Mouse (Mus musculus): ENCODE results near the gene H2-K1. TPM values are rescaled to one million over a fixed set of nuclear protein-coding genes. Genes with fewer than 3 reads are reported as not detected.
"Not testable (repeated sequence)": the region's sequence is repeated elsewhere in the genome, so short reads cannot be mapped to it uniquely, and the experiment has no call there.

The H2-K1 gene
- polyA plus RNA-seq, 1 experiment from 2014 or later = 130 TPM

DNA sequence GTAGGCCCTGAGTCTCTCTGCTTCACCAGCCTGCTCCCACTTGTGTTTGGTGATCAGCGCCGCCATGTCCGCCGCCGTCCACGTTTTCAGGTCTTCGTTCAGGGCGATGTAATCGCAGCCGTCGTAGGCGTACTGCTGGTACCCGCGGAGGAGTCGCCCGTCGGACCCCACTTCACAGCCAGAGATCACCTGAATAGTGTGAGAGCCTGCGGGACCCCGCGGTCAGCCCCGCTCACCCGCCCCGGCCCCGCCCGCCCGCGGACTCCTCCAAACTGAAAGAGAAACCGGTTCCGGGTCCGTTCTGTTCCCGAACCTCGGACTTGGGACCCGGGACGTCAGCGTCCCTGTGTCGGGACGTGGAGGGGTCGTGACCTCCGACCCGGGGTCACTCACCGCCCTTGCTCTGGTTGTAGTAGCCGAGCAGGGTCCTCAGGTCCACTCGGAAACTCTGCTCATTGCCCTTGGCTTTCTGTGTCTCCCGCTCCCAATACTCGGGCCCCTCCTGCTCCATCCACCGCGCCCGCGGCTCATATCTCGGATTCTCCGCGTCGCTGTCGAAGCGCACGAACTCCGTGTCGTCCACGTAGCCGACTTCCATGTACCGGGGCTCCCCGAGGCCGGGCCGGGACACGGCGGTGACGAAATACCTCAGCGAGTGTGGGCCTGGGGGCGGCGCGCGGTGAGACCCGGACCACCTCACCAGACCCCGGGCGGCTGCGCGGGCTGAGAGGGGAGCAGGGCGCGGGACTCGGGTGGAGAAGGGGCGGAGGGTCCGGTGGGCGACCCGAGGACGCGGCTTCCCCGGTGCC is 602 bp downstream of the H2-K1 start:
- Histone ChIP-seq H3K9ac (ENCODE audit: low read length) (peak overlapping the region; percentile 71), H3K9me3 (ENCODE audit: control insufficient read depth, low read length) (no peaks in the 10 kb centered on the region), H3K4me1 (replicated peaks; ENCODE audit: control insufficient read depth, insufficient read depth) (0 out of 2 replicates have a peak, but pooled peaks cover 2% of the 10 kb centered on the region), H3K4me2 (replicated peaks; ENCODE audit: low read depth) (peak overlapping the region; percentile 100), H3K36me3 (ENCODE audit: control insufficient read depth, insufficient read depth, low read length) (no peaks in the 10 kb centered on the region), H3K27me3 (ENCODE audit: control insufficient read depth, insufficient read depth, low read length) (no peaks in the 10 kb centered on the region), H3K27ac (replicated peaks) (no peak overlapping the region; the same call in 1 of the 2 replicates), H3K4me3 (ENCODE audit: low read depth, low read length) (peak overlapping the region; percentile 63)
- ATAC-seq (ENCODE audit: low FRiP score, low TSS enrichment) = peak; percentile 41
- TF ChIP-seq CTCF (IDR thresholded peaks at IDR 0.05; ENCODE audit: low read depth) (no peak), EP300 (optimal IDR thresholded peaks at IDR 0.05) (no peak)
- 2% methylated on average over 81 of the region's 87 CpGs for WGBS
- peak; percentile 62 for DNase-seq (ENCODE audit: low spot score)

GRCm38 (mm10) chr17:33998697-33999096 is 1.4 kb downstream of the H2-K1 start:
- not testable (repeated sequence) for H3K4me2 ChIP-seq (replicated peaks; ENCODE audit: low read depth); DNase-seq (ENCODE audit: low spot score); H3K9ac ChIP-seq (ENCODE audit: low read length); H3K36me3 ChIP-seq (ENCODE audit: control insufficient read depth, insufficient read depth, low read length); H3K27me3 ChIP-seq (ENCODE audit: control insufficient read depth, insufficient read depth, low read length); H3K4me3 ChIP-seq (ENCODE audit: low read depth, low read length); H3K4me1 ChIP-seq (replicated peaks; ENCODE audit: control insufficient read depth, insufficient read depth); ATAC-seq (ENCODE audit: low FRiP score, low TSS enrichment); H3K9me3 ChIP-seq (ENCODE audit: control insufficient read depth, low read length); H3K27ac ChIP-seq (replicated peaks)
- 46% methylated on average over 5 of the region's 5 CpGs for WGBS

DNA sequence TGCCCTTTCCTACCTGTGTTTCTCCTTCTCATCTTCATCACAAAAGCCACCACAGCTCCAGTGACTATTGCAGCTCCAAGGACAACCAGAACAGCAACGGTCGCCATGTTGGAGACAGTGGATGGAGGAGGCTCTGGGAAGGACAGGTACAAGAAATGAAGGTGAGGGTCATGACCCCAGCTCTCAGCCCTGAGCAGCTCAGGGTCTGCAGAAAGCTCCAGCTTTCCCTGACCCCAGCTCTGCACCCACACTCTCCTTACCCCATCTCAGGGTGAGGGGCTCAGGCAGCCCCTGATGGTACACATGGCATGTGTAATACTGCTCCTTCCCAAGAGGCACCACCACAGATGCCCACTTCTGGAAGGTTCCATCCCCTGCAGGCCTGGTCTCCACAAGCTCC is 3.1 kb downstream of the H2-K1 start:
- H3K27me3 ChIP-seq (ENCODE audit: control insufficient read depth, insufficient read depth, low read length); H3K4me3 ChIP-seq (ENCODE audit: low read depth, low read length); H3K9ac ChIP-seq (ENCODE audit: low read length); H3K4me1 ChIP-seq (replicated peaks; ENCODE audit: control insufficient read depth, insufficient read depth); H3K4me2 ChIP-seq (replicated peaks; ENCODE audit: low read depth); H3K27ac ChIP-seq (replicated peaks); ATAC-seq (ENCODE audit: low FRiP score, low TSS enrichment); H3K9me3 ChIP-seq (ENCODE audit: control insufficient read depth, low read length); H3K36me3 ChIP-seq (ENCODE audit: control insufficient read depth, insufficient read depth, low read length); DNase-seq (ENCODE audit: low spot score): not testable (repeated sequence)
- WGBS = 96% methylated on average over 2 of the region's 2 CpGs

- DNase-seq (ENCODE audit: low spot score) (no peak), ATAC-seq (ENCODE audit: low FRiP score, low TSS enrichment) (no peak)
- H3K27me3 ChIP-seq (ENCODE audit: control insufficient read depth, insufficient read depth, low read length) = no peaks in the 10 kb centered on the region
- no peaks in the 10 kb centered on the region for H3K36me3 ChIP-seq (ENCODE audit: control insufficient read depth, insufficient read depth, low read length)
- H3K4me3 ChIP-seq (ENCODE audit: low read depth, low read length) = no peak overlapping the region
- 34% methylated on average over 3 of the region's 3 CpGs for WGBS
- TF ChIP-seq CTCF (IDR thresholded peaks at IDR 0.05; ENCODE audit: low read depth) (no peak), EP300 (optimal IDR thresholded peaks at IDR 0.05) (no peak)
- H3K27ac ChIP-seq (replicated peaks) = no peak overlapping the region
- H3K4me1 ChIP-seq (replicated peaks; ENCODE audit: control insufficient read depth, insufficient read depth) = 0 out of 2 replicates have a peak, but pooled peaks cover 2% of the 10 kb centered on the region
- H3K9me3 ChIP-seq (ENCODE audit: control insufficient read depth, low read length) = no peaks in the 10 kb centered on the region
- no peak overlapping the region for H3K9ac ChIP-seq (ENCODE audit: low read length)
- H3K4me2 ChIP-seq (replicated peaks; ENCODE audit: low read depth) = no peak overlapping the region
Observed at GRCm38 (mm10) chr17:33995651-33996050, 4.5 kb downstream of the H2-K1 start.

DNA sequence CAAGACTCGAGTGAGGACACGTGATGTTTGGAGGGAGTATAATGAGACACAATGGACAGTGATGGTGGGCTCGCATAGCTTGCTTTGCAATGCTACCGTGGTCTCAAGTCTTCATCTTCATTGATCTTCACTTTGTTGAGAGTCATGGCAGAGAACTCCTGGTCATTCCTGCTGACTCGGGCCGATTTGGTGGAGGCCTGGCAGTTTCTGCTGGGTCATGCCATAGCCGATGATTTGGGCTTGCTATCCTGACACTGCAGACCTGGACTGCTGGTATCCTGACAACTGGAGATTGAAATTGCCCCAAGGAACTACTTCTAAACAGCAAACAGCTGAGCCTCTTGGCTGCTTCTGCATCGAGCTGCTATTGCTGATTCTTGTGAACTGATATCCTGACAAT is 5.2 kb downstream of the H2-K1 start:
- H3K9ac ChIP-seq (ENCODE audit: low read length) = no peak overlapping the region
- 92% methylated on average over 8 of the region's 8 CpGs for WGBS
- no peak overlapping the region for H3K4me2 ChIP-seq (replicated peaks; ENCODE audit: low read depth)
- 0 out of 2 replicates have a peak, but pooled peaks cover 2% of the 10 kb centered on the region for H3K4me1 ChIP-seq (replicated peaks; ENCODE audit: control insufficient read depth, insufficient read depth)
- no peak overlapping the region for H3K4me3 ChIP-seq (ENCODE audit: low read depth, low read length)
- no peak for TF ChIP-seq EP300 (optimal IDR thresholded peaks at IDR 0.05)
- TF ChIP-seq CTCF (IDR thresholded peaks at IDR 0.05; ENCODE audit: low read depth) = no peak
- no peaks in the 10 kb centered on the region for H3K36me3 ChIP-seq (ENCODE audit: control insufficient read depth, insufficient read depth, low read length)
- no peak for ATAC-seq (ENCODE audit: low FRiP score, low TSS enrichment)
- H3K27me3 ChIP-seq (ENCODE audit: control insufficient read depth, insufficient read depth, low read length) = no peaks in the 10 kb centered on the region
- DNase-seq (ENCODE audit: low spot score) = no peak
- H3K27ac ChIP-seq (replicated peaks) = no peak overlapping the region
- no peaks in the 10 kb centered on the region for H3K9me3 ChIP-seq (ENCODE audit: control insufficient read depth, low read length)

DNA sequence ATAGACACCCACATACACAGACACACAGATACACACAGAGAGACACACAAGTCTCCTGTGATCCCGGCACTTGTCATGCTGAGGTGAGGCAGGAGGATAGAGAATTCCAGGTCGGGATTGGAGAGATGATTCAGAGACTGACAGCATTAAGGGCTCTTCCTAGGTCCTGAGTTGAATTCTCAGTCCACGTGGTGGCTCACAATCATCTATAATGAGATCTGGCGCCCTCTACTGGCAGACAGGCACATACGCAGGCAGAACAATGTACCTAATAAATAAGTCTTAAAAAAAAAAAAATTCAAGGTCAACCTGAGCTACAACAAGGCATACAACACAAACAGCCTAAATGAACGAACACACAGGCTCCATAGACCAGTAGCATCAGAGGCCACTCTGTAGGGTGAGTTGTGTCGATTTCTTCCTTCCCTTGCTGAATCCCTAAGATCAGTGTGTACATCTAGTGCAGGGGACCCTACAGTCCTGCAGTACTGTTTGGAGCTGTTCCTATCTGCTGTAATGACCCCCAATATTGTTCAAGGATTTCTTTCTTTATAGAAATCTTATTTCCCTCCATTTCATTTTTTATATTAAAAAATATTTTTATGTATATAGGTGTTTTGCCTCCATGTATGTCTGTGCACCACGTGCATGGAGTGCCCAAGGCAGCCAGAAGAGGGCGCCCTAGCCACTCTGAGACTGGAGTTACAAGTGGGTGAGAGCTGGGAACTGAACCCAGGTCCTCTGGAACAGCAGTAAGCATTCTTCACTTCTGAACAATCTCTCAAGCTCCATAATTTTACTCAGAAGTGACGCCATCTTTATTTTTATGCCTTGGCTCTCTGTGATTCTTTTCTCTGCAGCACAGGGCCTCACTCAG is 8.1 kb downstream of the H2-K1 start:
- Histone ChIP-seq H3K9me3 (ENCODE audit: control insufficient read depth, low read length) (no peaks in the 10 kb centered on the region), H3K27me3 (ENCODE audit: control insufficient read depth, insufficient read depth, low read length) (no peaks in the 10 kb centered on the region), H3K36me3 (ENCODE audit: control insufficient read depth, insufficient read depth, low read length) (no peaks in the 10 kb centered on the region), H3K4me3 (ENCODE audit: low read depth, low read length) (no peak overlapping the region), H3K9ac (ENCODE audit: low read length) (no peak overlapping the region), H3K27ac (replicated peaks) (no peak overlapping the region), H3K4me1 (replicated peaks; ENCODE audit: control insufficient read depth, insufficient read depth) (no peaks in the 10 kb centered on the region), H3K4me2 (replicated peaks; ENCODE audit: low read depth) (no peak overlapping the region)
- DNase-seq (ENCODE audit: low spot score) = peak; percentile 69
- TF ChIP-seq EP300 (optimal IDR thresholded peaks at IDR 0.05) (no peak), CTCF (IDR thresholded peaks at IDR 0.05; ENCODE audit: low read depth) (peak; percentile 85)
- ATAC-seq (ENCODE audit: low FRiP score, low TSS enrichment) = peak; percentile 74
- 31% methylated on average over 10 of the region's 10 CpGs for WGBS
